Mouse (Mus musculus): ENCODE measurements at regions not wholly inside any gene's neighbourhood (a gene's known extent, or its start where the extent isn't known, plus 50 kb on each side); places are given as distances from the start of the nearest gene placed in this dataset.

DNA sequence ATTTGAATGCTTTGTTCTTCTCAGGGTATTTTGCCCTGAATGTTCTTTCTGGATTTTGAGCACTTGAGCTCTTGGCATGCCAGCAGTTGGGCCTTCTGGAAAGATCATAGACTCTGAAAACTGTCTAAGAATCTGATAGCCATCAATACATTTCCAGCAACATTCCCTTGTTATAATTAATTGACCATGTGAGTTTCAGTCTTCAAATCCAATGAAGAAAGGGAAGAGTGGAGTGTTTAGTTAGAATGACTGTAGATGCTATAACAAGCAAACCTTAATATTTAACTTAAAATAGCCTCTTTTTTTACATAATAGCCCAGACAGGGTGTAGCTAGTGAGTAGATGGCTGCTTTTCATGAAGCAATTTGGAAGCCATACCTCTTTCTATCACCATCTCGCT is 1268.8 kb upstream of the A1bg start:
- ATAC-seq (ENCODE audit: insufficient read depth, low FRiP score, low TSS enrichment) = no peak
- Histone ChIP-seq H3K27me3 (ENCODE audit: control insufficient read depth, insufficient read depth, low read length) (no peaks in the 10 kb centered on the region), H3K9me3 (ENCODE audit: control insufficient read depth, low read length) (no peaks in the 10 kb centered on the region), H3K4me1 (ENCODE audit: control insufficient read depth, insufficient read depth, low read length) (no peaks in the 10 kb centered on the region), H3K4me2 (ENCODE audit: low read depth) (no peak overlapping the region), H3K36me3 (ENCODE audit: control insufficient read depth, insufficient read depth, low read length) (no peaks in the 10 kb centered on the region), H3K9ac (ENCODE audit: low read length) (no peak overlapping the region), H3K4me3 (ENCODE audit: low read depth, low read length) (no peak overlapping the region), H3K27ac (ENCODE audit: low read depth, low read length) (no peak overlapping the region)
- DNase-seq (ENCODE audit: low spot score) = no peak
- 94% methylated on average over 1 of the region's 1 CpGs for WGBS

DNA sequence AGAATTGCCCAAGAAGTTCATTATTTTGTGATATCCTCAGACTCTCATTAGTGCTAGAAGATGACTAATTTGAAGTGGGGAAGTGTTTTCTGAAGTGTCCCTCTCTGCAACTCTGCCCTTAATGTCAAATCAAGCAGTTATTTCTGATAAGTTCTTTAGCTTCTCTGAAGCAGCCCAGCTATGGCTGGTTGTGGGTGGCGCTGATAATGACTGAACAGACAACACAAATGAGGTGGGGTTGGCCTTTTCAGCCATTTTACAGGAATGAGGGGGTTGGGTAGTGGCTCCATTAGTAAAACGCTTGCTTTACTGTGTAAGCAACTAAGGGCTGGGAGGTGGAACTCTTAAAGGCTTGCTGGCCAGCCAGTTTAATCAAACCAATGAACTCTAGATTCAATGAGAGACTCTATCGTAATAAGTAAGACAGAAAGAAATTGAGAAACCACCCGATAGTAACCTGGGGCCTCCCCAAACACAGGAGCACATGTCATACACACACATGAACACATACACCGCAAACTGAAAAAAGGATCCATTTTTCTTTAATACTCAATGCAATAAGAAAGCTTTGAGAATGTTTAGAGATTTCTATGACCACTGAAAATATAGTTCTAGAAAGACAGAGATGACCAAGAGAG is 1268.3 kb upstream of the A1bg start:
- H3K4me1 ChIP-seq (ENCODE audit: control insufficient read depth, insufficient read depth, low read length) = no peaks in the 10 kb centered on the region
- ATAC-seq (ENCODE audit: insufficient read depth, low FRiP score, low TSS enrichment) (no peak), DNase-seq (ENCODE audit: low spot score) (no peak)
- H3K4me3 ChIP-seq (ENCODE audit: low read depth, low read length) = no peak overlapping the region
- H3K36me3 ChIP-seq (ENCODE audit: control insufficient read depth, insufficient read depth, low read length) = no peaks in the 10 kb centered on the region
- no peak overlapping the region for H3K27ac ChIP-seq (ENCODE audit: low read depth, low read length)
- H3K9ac ChIP-seq (ENCODE audit: low read length) = no peak overlapping the region
- WGBS = 89% methylated on average over 5 of the region's 5 CpGs
- no peak overlapping the region for H3K4me2 ChIP-seq (ENCODE audit: low read depth)
- H3K27me3 ChIP-seq (ENCODE audit: control insufficient read depth, insufficient read depth, low read length) = no peaks in the 10 kb centered on the region
- no peaks in the 10 kb centered on the region for H3K9me3 ChIP-seq (ENCODE audit: control insufficient read depth, low read length)

DNA sequence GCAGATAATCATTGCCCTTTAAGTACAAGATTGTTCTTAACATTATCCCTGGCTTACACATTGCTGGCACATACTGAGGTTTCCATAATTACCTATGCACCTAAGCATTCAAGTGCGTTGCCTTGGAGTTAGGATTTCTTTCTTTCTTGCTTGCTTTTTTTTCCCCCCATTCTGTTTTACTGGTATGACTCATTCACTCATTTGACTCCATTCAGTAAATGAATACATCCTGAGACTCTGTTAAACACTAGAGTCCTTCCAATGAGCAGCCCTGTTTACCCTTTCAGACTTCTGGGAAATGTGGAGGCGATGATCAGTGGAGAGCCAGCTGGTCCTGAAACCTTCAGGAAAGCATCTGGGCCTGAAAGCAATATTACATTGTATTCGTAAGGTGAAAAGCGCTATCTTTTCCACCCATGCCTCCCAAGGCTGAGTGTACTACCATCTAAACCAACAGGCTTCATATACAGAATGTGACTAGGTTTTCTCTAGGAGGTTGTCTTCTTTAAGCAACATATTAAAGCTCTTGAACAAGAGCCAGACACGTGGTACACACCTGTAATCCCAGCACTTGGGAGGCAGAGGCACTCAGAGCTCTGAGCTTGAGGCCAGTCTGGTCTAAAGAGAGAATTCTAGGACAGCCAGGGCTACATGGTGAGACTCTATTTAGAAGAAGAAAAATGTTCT is 1267.6 kb upstream of the A1bg start:
- no peak overlapping the region for H3K4me3 ChIP-seq (ENCODE audit: low read depth, low read length)
- ATAC-seq (ENCODE audit: insufficient read depth, low FRiP score, low TSS enrichment) (no peak), DNase-seq (ENCODE audit: low spot score) (no peak)
- H3K4me2 ChIP-seq (ENCODE audit: low read depth) = no peak overlapping the region
- no peaks in the 10 kb centered on the region for H3K36me3 ChIP-seq (ENCODE audit: control insufficient read depth, insufficient read depth, low read length)
- no peak overlapping the region for H3K27ac ChIP-seq (ENCODE audit: low read depth, low read length)
- H3K9ac ChIP-seq (ENCODE audit: low read length) = no peak overlapping the region
- 86% methylated on average over 5 of the region's 5 CpGs for WGBS
- H3K4me1 ChIP-seq (ENCODE audit: control insufficient read depth, insufficient read depth, low read length) = no peaks in the 10 kb centered on the region
- H3K9me3 ChIP-seq (ENCODE audit: control insufficient read depth, low read length) = no peaks in the 10 kb centered on the region
- no peaks in the 10 kb centered on the region for H3K27me3 ChIP-seq (ENCODE audit: control insufficient read depth, insufficient read depth, low read length)

DNA sequence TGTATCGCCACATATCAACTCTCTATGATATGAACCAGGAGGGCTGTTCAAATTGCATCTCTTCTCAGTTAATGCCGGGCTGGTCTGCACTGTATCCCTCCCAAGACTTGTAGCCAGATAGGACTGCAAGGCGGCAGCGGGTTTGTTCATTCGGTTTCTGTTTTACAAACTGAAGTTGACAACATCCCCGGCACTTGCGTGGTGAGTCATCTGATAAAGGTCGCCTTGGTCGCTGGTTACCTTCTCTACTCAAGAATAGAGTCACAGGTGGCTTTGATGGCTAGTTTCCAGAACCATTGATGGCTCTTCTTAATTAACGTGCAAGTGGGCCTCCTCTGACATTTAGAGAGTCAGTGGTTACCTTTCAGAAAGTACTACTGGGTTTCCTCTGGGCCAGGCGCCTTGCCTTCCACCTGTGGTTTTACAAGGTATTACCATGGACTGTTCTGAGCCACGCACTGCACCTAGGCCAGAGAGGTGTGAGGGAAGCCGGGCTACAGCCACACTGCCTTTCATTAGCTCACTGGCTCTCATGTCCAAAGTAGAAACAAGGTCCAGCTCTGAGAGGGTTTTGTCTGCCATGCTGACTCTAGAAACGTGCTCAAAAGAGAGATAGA is 1266.9 kb upstream of the A1bg start:
- WGBS = 92% methylated on average over 14 of the region's 14 CpGs

DNA sequence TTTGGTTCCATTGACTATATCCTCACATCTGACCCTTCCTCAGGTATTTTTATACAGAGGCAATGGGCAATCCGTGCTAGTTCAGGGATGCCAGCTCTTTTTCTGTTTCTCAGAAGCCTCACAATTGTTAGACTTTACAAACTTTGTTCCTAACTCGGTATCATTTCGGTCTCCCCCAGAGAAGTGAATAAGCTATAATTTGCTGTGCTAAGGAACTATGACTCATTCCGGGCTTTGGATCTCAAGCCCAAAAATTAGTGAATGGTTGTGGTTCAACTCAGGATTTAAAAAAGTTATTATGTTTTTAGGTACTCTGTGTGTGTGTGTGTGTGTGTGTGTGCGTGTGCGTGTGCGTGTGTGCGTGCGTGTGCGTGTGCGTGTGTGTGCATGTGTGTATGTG is 1263.7 kb upstream of the A1bg start:
- WGBS = 96% methylated on average over 11 of the region's 11 CpGs
- no peak for ATAC-seq (ENCODE audit: insufficient read depth, low FRiP score, low TSS enrichment)

More for the DNA sequence above, 1266.9 kb upstream of the A1bg start:
- Histone ChIP-seq H3K27ac (ENCODE audit: low read depth, low read length) (no peak overlapping the region), H3K4me3 (ENCODE audit: low read depth, low read length) (no peak overlapping the region), H3K9me3 (ENCODE audit: control insufficient read depth, low read length) (no peaks in the 10 kb centered on the region), H3K4me2 (ENCODE audit: low read depth) (no peak overlapping the region), H3K36me3 (ENCODE audit: control insufficient read depth, insufficient read depth, low read length) (no peaks in the 10 kb centered on the region), H3K4me1 (ENCODE audit: control insufficient read depth, insufficient read depth, low read length) (no peaks in the 10 kb centered on the region), H3K9ac (ENCODE audit: low read length) (no peak overlapping the region), H3K27me3 (ENCODE audit: control insufficient read depth, insufficient read depth, low read length) (no peaks in the 10 kb centered on the region)
- no peak for ATAC-seq (ENCODE audit: insufficient read depth, low FRiP score, low TSS enrichment)
- DNase-seq (ENCODE audit: low spot score) = no peak

DNA sequence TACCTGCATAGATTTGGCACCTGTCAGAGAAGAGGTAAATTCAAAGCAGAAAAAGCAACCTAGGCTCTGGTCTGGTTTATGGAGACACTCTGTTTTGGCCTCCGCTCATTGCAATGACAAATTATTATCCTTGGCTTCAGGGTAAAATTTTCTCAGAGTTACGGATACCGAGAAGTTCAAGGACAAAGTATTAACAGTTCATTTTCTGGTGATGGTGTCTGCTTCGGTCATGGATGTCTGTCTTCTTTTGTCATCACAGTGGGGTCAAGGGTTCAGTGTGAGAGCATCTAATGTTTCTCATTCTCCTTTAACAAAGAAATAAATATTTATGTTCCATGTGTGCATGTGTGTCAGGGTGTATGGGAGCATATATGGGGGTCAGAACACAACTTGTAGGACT is 1261.0 kb upstream of the A1bg start:
- Histone ChIP-seq H3K9me3 (ENCODE audit: control insufficient read depth, low read length) (no peaks in the 10 kb centered on the region), H3K4me3 (ENCODE audit: low read depth, low read length) (no peak overlapping the region), H3K4me1 (ENCODE audit: control insufficient read depth, insufficient read depth, low read length) (no peaks in the 10 kb centered on the region), H3K9ac (ENCODE audit: low read length) (no peak overlapping the region), H3K4me2 (ENCODE audit: low read depth) (no peak overlapping the region), H3K27me3 (ENCODE audit: control insufficient read depth, insufficient read depth, low read length) (no peaks in the 10 kb centered on the region), H3K36me3 (ENCODE audit: control insufficient read depth, insufficient read depth, low read length) (no peaks in the 10 kb centered on the region), H3K27ac (ENCODE audit: low read depth, low read length) (no peak overlapping the region)
- DNase-seq (ENCODE audit: low spot score) = no peak
- ATAC-seq (ENCODE audit: insufficient read depth, low FRiP score, low TSS enrichment) = no peak
- 89% methylated on average over 4 of the region's 4 CpGs for WGBS

More for the DNA sequence above, 1263.7 kb upstream of the A1bg start:
- Histone ChIP-seq H3K4me2 (ENCODE audit: low read depth) (no peak overlapping the region), H3K4me1 (ENCODE audit: control insufficient read depth, insufficient read depth, low read length) (no peaks in the 10 kb centered on the region), H3K9me3 (ENCODE audit: control insufficient read depth, low read length) (no peaks in the 10 kb centered on the region), H3K36me3 (ENCODE audit: control insufficient read depth, insufficient read depth, low read length) (no peaks in the 10 kb centered on the region), H3K27me3 (ENCODE audit: control insufficient read depth, insufficient read depth, low read length) (no peaks in the 10 kb centered on the region), H3K4me3 (ENCODE audit: low read depth, low read length) (no peak overlapping the region), H3K27ac (ENCODE audit: low read depth, low read length) (no peak overlapping the region), H3K9ac (ENCODE audit: low read length) (no peak overlapping the region)
- DNase-seq (ENCODE audit: low spot score) = no peak

DNA sequence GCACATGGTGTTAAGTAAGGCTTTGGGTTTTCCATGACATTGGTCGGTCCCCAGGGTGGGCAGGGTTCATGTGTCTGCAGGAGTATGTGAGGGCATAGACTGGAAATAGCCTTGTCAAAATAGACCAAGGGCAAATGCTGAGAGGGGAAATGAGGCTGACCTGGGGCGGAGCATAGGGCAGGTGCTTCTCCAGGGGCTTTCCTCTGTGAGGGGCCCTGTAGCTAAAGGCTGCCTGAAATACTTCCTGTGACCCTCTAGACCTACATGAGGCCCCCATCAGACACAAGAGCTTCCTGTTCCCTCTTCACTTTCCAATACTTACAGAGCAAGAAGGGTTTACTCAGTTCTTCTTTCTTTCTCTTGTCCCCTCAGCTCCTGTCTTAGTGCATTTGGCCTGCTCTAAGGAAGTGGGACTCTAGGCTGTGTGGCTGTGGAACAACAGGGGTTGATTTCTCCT is 1258.7 kb upstream of the A1bg start:
- no peak for DNase-seq (ENCODE audit: low spot score)
- Histone ChIP-seq H3K9ac (ENCODE audit: low read length) (no peak overlapping the region), H3K9me3 (ENCODE audit: control insufficient read depth, low read length) (no peaks in the 10 kb centered on the region), H3K4me1 (ENCODE audit: control insufficient read depth, insufficient read depth, low read length) (no peaks in the 10 kb centered on the region), H3K4me3 (ENCODE audit: low read depth, low read length) (no peak overlapping the region), H3K27ac (ENCODE audit: low read depth, low read length) (no peak overlapping the region), H3K36me3 (ENCODE audit: control insufficient read depth, insufficient read depth, low read length) (no peaks in the 10 kb centered on the region), H3K27me3 (ENCODE audit: control insufficient read depth, insufficient read depth, low read length) (no peaks in the 10 kb centered on the region), H3K4me2 (ENCODE audit: low read depth) (no peak overlapping the region)
- no peak for ATAC-seq (ENCODE audit: insufficient read depth, low FRiP score, low TSS enrichment)
- 87% methylated on average over 2 of the region's 2 CpGs for WGBS

DNA sequence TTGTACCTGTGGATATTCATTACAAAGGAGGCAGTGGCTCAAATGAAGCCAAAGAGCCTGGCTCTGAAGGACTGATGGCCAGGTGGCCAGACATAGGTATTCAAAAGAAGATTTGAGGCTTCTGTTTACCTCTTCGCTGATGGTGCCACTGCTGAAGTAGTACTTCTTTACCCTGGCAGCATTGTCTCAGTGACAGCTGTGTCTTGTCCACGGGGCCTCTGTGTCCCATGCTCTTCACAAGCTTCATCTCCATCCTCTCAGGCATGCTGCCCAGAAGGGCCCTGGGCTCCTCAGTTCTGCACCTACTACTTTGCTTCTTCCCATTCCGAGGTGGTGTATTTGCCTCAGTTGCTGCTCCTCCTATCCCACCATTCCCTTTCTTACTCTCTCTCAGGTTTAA is 1257.9 kb upstream of the A1bg start:
- DNase-seq (ENCODE audit: low spot score) = no peak
- Histone ChIP-seq H3K9ac (ENCODE audit: low read length) (no peak overlapping the region), H3K27me3 (ENCODE audit: control insufficient read depth, insufficient read depth, low read length) (no peaks in the 10 kb centered on the region), H3K4me1 (ENCODE audit: control insufficient read depth, insufficient read depth, low read length) (no peaks in the 10 kb centered on the region), H3K4me3 (ENCODE audit: low read depth, low read length) (no peak overlapping the region), H3K4me2 (ENCODE audit: low read depth) (no peak overlapping the region), H3K27ac (ENCODE audit: low read depth, low read length) (no peak overlapping the region), H3K36me3 (ENCODE audit: control insufficient read depth, insufficient read depth, low read length) (no peaks in the 10 kb centered on the region), H3K9me3 (ENCODE audit: control insufficient read depth, low read length) (no peaks in the 10 kb centered on the region)
- 84% methylated on average over 3 of the region's 3 CpGs for WGBS
- ATAC-seq (ENCODE audit: insufficient read depth, low FRiP score, low TSS enrichment) = no peak

DNA sequence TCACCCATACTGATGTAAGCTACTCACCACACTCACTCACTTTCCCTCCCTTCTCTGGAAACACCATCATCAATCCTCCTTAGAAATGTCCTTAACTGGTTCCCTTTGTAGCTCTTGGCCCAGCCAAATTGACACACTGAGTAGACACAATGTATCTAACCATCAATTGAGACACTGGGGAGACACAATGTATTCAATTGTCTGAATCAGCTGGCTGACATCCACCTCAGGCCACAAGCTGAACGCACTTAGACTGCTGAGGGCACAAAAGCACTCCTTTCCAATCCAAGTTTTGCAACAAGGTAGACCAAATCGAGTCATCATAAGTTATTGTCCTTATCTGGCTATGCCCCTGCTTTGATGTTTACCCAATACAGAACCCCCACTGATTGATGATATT is 1257.0 kb upstream of the A1bg start:
- Histone ChIP-seq H3K27me3 (ENCODE audit: control insufficient read depth, insufficient read depth, low read length) (no peaks in the 10 kb centered on the region), H3K4me3 (ENCODE audit: low read depth, low read length) (no peak overlapping the region), H3K4me2 (ENCODE audit: low read depth) (no peak overlapping the region), H3K9ac (ENCODE audit: low read length) (no peak overlapping the region), H3K9me3 (ENCODE audit: control insufficient read depth, low read length) (no peaks in the 10 kb centered on the region), H3K4me1 (ENCODE audit: control insufficient read depth, insufficient read depth, low read length) (no peaks in the 10 kb centered on the region), H3K36me3 (ENCODE audit: control insufficient read depth, insufficient read depth, low read length) (no peaks in the 10 kb centered on the region), H3K27ac (ENCODE audit: low read depth, low read length) (no peak overlapping the region)
- 80% methylated on average over 2 of the region's 2 CpGs for WGBS
- no peak for ATAC-seq (ENCODE audit: insufficient read depth, low FRiP score, low TSS enrichment)
- DNase-seq (ENCODE audit: low spot score) = no peak
